Mouse (Mus musculus): Measurements from ENCODE around the gene Sirpa. TPM values are rescaled to one million over a fixed set of nuclear protein-coding genes. Genes with fewer than 3 reads are reported as not detected.
A peak's percentile ranks its signal among the peaks of the same experiment; 100 is the strongest.

The Sirpa gene
- total RNA-seq, 2 experiments from 2014 or later: 289 to 299 TPM

- intact Hi-C loops (cut with DNase I): loop anchor here (2.0 kb wide), 1 partner anchor 200 kb away; no protein-coding TSS in a partner anchor
- peak; percentile 54 to 88 for DNase-seq (ENCODE audit: extremely low spot score in 1 of 2, low spot score in 2 of 2)
Observed at GRCm38 (mm10) chr2:129674935-129675634, 82.5 kb downstream of the Sirpa start.

GRCm38 (mm10) chr2:129677664-129678063 lies 85.0 kb downstream of the Sirpa start:
- no peak for DNase-seq (ENCODE audit: extremely low spot score in 1 of 2, low spot score in 2 of 2)
- intact Hi-C loops (cut with DNase I): no loop called here

GRCm38 (mm10) chr2:129679066-129679465 lies 86.4 kb downstream of the Sirpa start:
- no peak for DNase-seq (ENCODE audit: extremely low spot score in 1 of 2, low spot score in 2 of 2)
- intact Hi-C loops (cut with DNase I): no loop called here

- intact Hi-C loops (cut with DNase I): no loop called here
- DNase-seq (ENCODE audit: extremely low spot score in 1 of 2, low spot score in 2 of 2): no peak
Observed at GRCm38 (mm10) chr2:129680236-129680635, 87.6 kb downstream of the Sirpa start.

Other genes starting within 250 kb of the Sirpa start
- gene Il1b, start 221.7 kb upstream of the Sirpa start, total RNA-seq (2021): not detected
- under 1 TPM; 0.24 to 0.30 TPM for gene F830045P16Rik, start 56.2 kb upstream of the Sirpa start, total RNA-seq (2021)
- 10 to 100 TPM; 25.7 to 31.9 TPM for gene Pdyn, start 107.0 kb downstream of the Sirpa start, total RNA-seq (2021)
- gene Stk35, start 207.7 kb downstream of the Sirpa start, total RNA-seq (2021): 10 to 100 TPM; 26.2 to 27.1 TPM

Data from left cerebral cortex, postnatal 10 days (tissue).